Mouse (Mus musculus) kidney, embryonic 16.5 days (tissue): ENCODE data around the gene Rasa3. TPM values are rescaled to one million over a fixed set of nuclear protein-coding genes. Genes with fewer than 3 reads are reported as not detected.
A peak's percentile ranks its signal among the peaks of the same experiment; 100 is the strongest.

Experiments
- ATAC-seq: fragments of 200-750 bp; cut with Nextera tagmentation; 2 replicates; pipeline ENCODE4 v1.8.0; 2017; ENCODE audit warnings: moderate TSS enrichment; ENCODE audit not compliant: low FRiP score, low TSS enrichment
- H3K27ac ChIP-seq: fragments of 300-500 bp; sonication (generic); 2 replicates; pipeline ENCODE4 v1.5.1; 2014; ENCODE audit warnings: low read length
- H3K27me3 ChIP-seq: fragments of 300-500 bp; sonication (generic); 2 replicates; pipeline ENCODE4 v1.6.1; 2014; ENCODE audit warnings: low read length, control low read depth, mixed read lengths; ENCODE audit not compliant: insufficient read depth
- H3K36me3 ChIP-seq: fragments of 300-500 bp; sonication (generic); 2 replicates; pipeline ENCODE4 v1.6.1; 2014; ENCODE audit warnings: low read length, control low read depth, mixed read lengths; ENCODE audit not compliant: insufficient read depth
- H3K4me1 ChIP-seq: fragments of 300-500 bp; sonication (generic); 2 replicates; pipeline ENCODE4 v1.6.1; 2014; ENCODE audit warnings: low read length, control low read depth, mixed read lengths; ENCODE audit not compliant: insufficient read depth
- H3K4me2 ChIP-seq: fragments of 300-500 bp; sonication (generic); replicated peaks from 2 replicates; pipeline ENCODE4 v1.6.1; 2014; ENCODE audit warnings: low read depth, low read length
- H3K4me3 ChIP-seq: fragments of 300-500 bp; sonication (generic); 2 replicates; pipeline ENCODE4 v1.5.1; 2014; ENCODE audit warnings: mild to moderate bottlenecking, low read length
- H3K9ac ChIP-seq: fragments of 300-500 bp; sonication (generic); replicated peaks from 2 replicates; pipeline ENCODE4 v1.6.1; 2014; ENCODE audit warnings: low read length
- H3K9me3 ChIP-seq: fragments of 300-500 bp; sonication (generic); 2 replicates; pipeline ENCODE4 v1.6.1; 2016; ENCODE audit warnings: low read length, control low read depth
- WGBS: fragments of 180-500 bp; shearing (Covaris S2); extraction: QIAGEN DNeasy Blood & Tissue Kit; methylation state at CpG from one replicate; pipeline ENCODE4 v1.1.7; 2014; 5-methylcytosine and 5-hydroxymethylcytosine counted together
- polyA plus RNA-seq: library from polyadenylated mRNA; unstranded; fragments of >200 nt; fragmentation: Nextera tagmentation; extraction: Ambion mirVana; gene quantifications from 2 replicates; pipeline ENCODE4 v1.2.1, GENCODE M21; 2015

Rasa3 gene
- polyA plus RNA-seq, 1 experiment from 2014 or later: 28.2 TPM

GRCm38 (mm10) chr8:13687101-13687717, 9.8 kb upstream of the Rasa3 start:
- Histone ChIP-seq H3K27me3 (no peaks in the 10 kb centered on the region), H3K9ac (no peak overlapping the region), H3K4me2 (no peak overlapping the region), H3K9me3 (no peaks in the 10 kb centered on the region), H3K4me3 (no peak overlapping the region), H3K36me3 (no peaks in the 10 kb centered on the region), H3K27ac (no peak overlapping the region), H3K4me1 (peaks cover 14% of the 10 kb centered on the region)
- ATAC-seq: no peak
- WGBS: 92% methylated on average over 8 of the region's 8 CpGs

GRCm38 (mm10) chr8:13686426-13686825, 9.0 kb upstream of the Rasa3 start:
- H3K27ac ChIP-seq: no peak overlapping the region
- no peaks in the 10 kb centered on the region for H3K27me3 ChIP-seq
- H3K9me3 ChIP-seq: no peaks in the 10 kb centered on the region
- H3K4me2 ChIP-seq: no peak overlapping the region
- no peaks in the 10 kb centered on the region for H3K36me3 ChIP-seq
- no peak overlapping the region for H3K4me3 ChIP-seq
- H3K4me1 ChIP-seq: peaks cover 14% of the 10 kb centered on the region
- H3K9ac ChIP-seq: no peak overlapping the region
- WGBS: 66% methylated on average over 7 of the region's 7 CpGs
- no peak for ATAC-seq

GRCm38 (mm10) chr8:13685674-13686314, 8.4 kb upstream of the Rasa3 start:
- peaks cover 14% of the 10 kb centered on the region for H3K4me1 ChIP-seq
- WGBS: 94% methylated on average over 16 of the region's 16 CpGs
- H3K9ac ChIP-seq: no peak overlapping the region
- H3K4me2 ChIP-seq: no peak overlapping the region
- no peak overlapping the region for H3K27ac ChIP-seq
- H3K27me3 ChIP-seq: no peaks in the 10 kb centered on the region
- no peak for ATAC-seq
- no peak overlapping the region for H3K4me3 ChIP-seq
- no peaks in the 10 kb centered on the region for H3K36me3 ChIP-seq
- H3K9me3 ChIP-seq: no peaks in the 10 kb centered on the region

- no peak overlapping the region for H3K4me3 ChIP-seq
- no peaks in the 10 kb centered on the region for H3K36me3 ChIP-seq
- H3K27me3 ChIP-seq: no peaks in the 10 kb centered on the region
- no peaks in the 10 kb centered on the region for H3K9me3 ChIP-seq
- H3K27ac ChIP-seq: no peak overlapping the region
- peaks cover 14% of the 10 kb centered on the region for H3K4me1 ChIP-seq
- WGBS: 32% methylated on average over 7 of the region's 7 CpGs
- no peak overlapping the region for H3K4me2 ChIP-seq
- no peak for ATAC-seq
- no peak overlapping the region for H3K9ac ChIP-seq
Measured at GRCm38 (mm10) chr8:13684131-13684530, 6.7 kb upstream of the Rasa3 start.

- Histone ChIP-seq H3K4me3 (peak overlapping the region; percentile 71), H3K27me3 (no peaks in the 10 kb centered on the region), H3K36me3 (no peaks in the 10 kb centered on the region), H3K9me3 (no peaks in the 10 kb centered on the region), H3K4me2 (peak overlapping the region; percentile 93), H3K4me1 (peaks cover 24% of the 10 kb centered on the region), H3K27ac (no peak overlapping the region), H3K9ac (peak overlapping the region; percentile 49)
- 40% methylated on average over 8 of the region's 8 CpGs for WGBS
- no peak for ATAC-seq
Measured at GRCm38 (mm10) chr8:13678182-13678581, 779 bp upstream of the Rasa3 start.

- ATAC-seq: peak; percentile 60
- H3K27me3 ChIP-seq: no peaks in the 10 kb centered on the region
- peaks cover 24% of the 10 kb centered on the region for H3K4me1 ChIP-seq
- under 1% methylated on average over 41 of the region's 47 CpGs for WGBS
- H3K4me3 ChIP-seq: peak overlapping the region; percentile 71
- no peaks in the 10 kb centered on the region for H3K9me3 ChIP-seq
- H3K27ac ChIP-seq: peak overlapping the region; percentile 79
- H3K36me3 ChIP-seq: no peaks in the 10 kb centered on the region
- H3K9ac ChIP-seq: peak overlapping the region; percentile 73
- peak overlapping the region; percentile 93 for H3K4me2 ChIP-seq
Measured at GRCm38 (mm10) chr8:13676701-13677412, 546 bp downstream of the Rasa3 start.

- H3K4me3 ChIP-seq: peak overlapping the region; percentile 71
- WGBS: under 1% methylated on average over 12 of the region's 12 CpGs
- H3K4me2 ChIP-seq: peak overlapping the region; percentile 93
- peak overlapping the region; percentile 79 for H3K27ac ChIP-seq
- no peaks in the 10 kb centered on the region for H3K36me3 ChIP-seq
- H3K4me1 ChIP-seq: peaks cover 24% of the 10 kb centered on the region
- H3K27me3 ChIP-seq: no peaks in the 10 kb centered on the region
- peak overlapping the region; percentile 73 for H3K9ac ChIP-seq
- ATAC-seq: peak; percentile 17; the same call in 1 of the 2 replicates
- H3K9me3 ChIP-seq: no peaks in the 10 kb centered on the region
Measured at GRCm38 (mm10) chr8:13676302-13676700, 1.1 kb downstream of the Rasa3 start.

- Histone ChIP-seq H3K9me3 (no peaks in the 10 kb centered on the region), H3K4me2 (peak overlapping the region; percentile 93), H3K36me3 (no peaks in the 10 kb centered on the region), H3K4me1 (peaks cover 24% of the 10 kb centered on the region), H3K4me3 (peak overlapping the region; percentile 71), H3K27me3 (no peaks in the 10 kb centered on the region), H3K27ac (no peak overlapping the region), H3K9ac (peak overlapping the region; percentile 73)
- no peak for ATAC-seq
- WGBS: 45% methylated on average over 8 of the region's 8 CpGs
Measured at GRCm38 (mm10) chr8:13675524-13675923, 1.9 kb downstream of the Rasa3 start.

- peak overlapping the region; percentile 73; the same call in 1 of the 2 replicates for H3K9ac ChIP-seq
- H3K36me3 ChIP-seq: no peaks in the 10 kb centered on the region
- H3K27me3 ChIP-seq: no peaks in the 10 kb centered on the region
- H3K4me3 ChIP-seq: no peak overlapping the region
- no peak for ATAC-seq
- no peaks in the 10 kb centered on the region for H3K9me3 ChIP-seq
- peaks cover 26% of the 10 kb centered on the region for H3K4me1 ChIP-seq
- 68% methylated on average over 4 of the region's 4 CpGs for WGBS
- peak overlapping the region; percentile 93 for H3K4me2 ChIP-seq
- 0 out of 2 replicates have a peak overlapping the region, but pooled peaks have one; percentile 21 for H3K27ac ChIP-seq
Measured at GRCm38 (mm10) chr8:13675121-13675520, 2.3 kb downstream of the Rasa3 start.
